7 mouse cellular contexts compared by ENCODE assay signal in genomic region chr15:31315630-31316231, GRCm38 (mm10). TPM values are rescaled to one million over a fixed set of nuclear protein-coding genes. Genes with fewer than 3 reads are reported as not detected.
DNase-seq lines count a peak whose midpoint lies in the region; ATAC-seq lines count a peak whose summit lies in the region.

No protein-coding gene starts in this region.

- no peaks in the 10 kb centered on the region for H3K27me3 ChIP-seq in intestine, embryonic 16.5 days (replicated peaks; ENCODE audit: control insufficient read depth, insufficient read depth, low read length)
- H3K27me3 ChIP-seq in midbrain, embryonic 13.5 days = no peaks in the 10 kb centered on the region

- ATAC-seq in intestine, embryonic 16.5 days = peak; percentile 52
- peak; percentile 90 for ATAC-seq in midbrain, embryonic 13.5 days

- no peaks in the 10 kb centered on the region for H3K9me3 ChIP-seq in intestine, embryonic 16.5 days (ENCODE audit: control insufficient read depth, low read length)
- no peaks in the 10 kb centered on the region for H3K9me3 ChIP-seq in midbrain, embryonic 13.5 days

- intact Hi-C loops in left cerebral cortex, postnatal 25 days (cut with DNase I) = loop anchor here (1.0 to 5.0 kb wide), 2 partner anchors 132 to 272 kb away; no protein-coding TSS in a partner anchor

- no peak overlapping the region for H3K4me3 ChIP-seq in intestine, embryonic 16.5 days (ENCODE audit: low read length)
- H3K4me3 ChIP-seq in midbrain, embryonic 13.5 days (replicated peaks) = no peak overlapping the region

- no peak overlapping the region for H3K27ac ChIP-seq in intestine, embryonic 16.5 days (ENCODE audit: low read length)
- H3K27ac ChIP-seq in midbrain, embryonic 13.5 days = no peak overlapping the region

- no peaks in the 10 kb centered on the region for H3K36me3 ChIP-seq in intestine, embryonic 16.5 days (ENCODE audit: control insufficient read depth, insufficient read depth, low read length)
- no peaks in the 10 kb centered on the region for H3K36me3 ChIP-seq in midbrain, embryonic 13.5 days

- no peaks in the 10 kb centered on the region for H3K4me1 ChIP-seq in intestine, embryonic 16.5 days (ENCODE audit: control insufficient read depth, insufficient read depth, low read length)
- H3K4me1 ChIP-seq in midbrain, embryonic 13.5 days (replicated peaks) = peaks cover 23% of the 10 kb centered on the region

- 6% methylated on average over 5 of the region's 5 CpGs for WGBS in intestine, embryonic 16.5 days
- WGBS in midbrain, embryonic 13.5 days = 4% methylated on average over 5 of the region's 5 CpGs

- H3K9ac ChIP-seq in intestine, embryonic 16.5 days (ENCODE audit: low read depth, low read length) = no peak overlapping the region
- H3K9ac ChIP-seq in midbrain, embryonic 13.5 days (replicated peaks) = no peak overlapping the region

- no peak overlapping the region for H3K4me2 ChIP-seq in intestine, embryonic 16.5 days (ENCODE audit: low read depth, low read length)
- no peak overlapping the region for H3K4me2 ChIP-seq in midbrain, embryonic 13.5 days (replicated peaks)

- peak; percentile 80 to 82 for DNase-seq in adrenal gland, adult 18-20 months (ENCODE audit: low spot score in 2 of 2)
- peak; percentile 90 for DNase-seq in embryo, embryonic 10.5 days (ENCODE audit: low spot score)
- peak; percentile 57 to 82 for DNase-seq in gastrocnemius, postnatal 4 days (ENCODE audit: low spot score in 2 of 2)
- peak; percentile 85 to 91 for DNase-seq in left cerebral cortex, postnatal 25 days (ENCODE audit: low spot score in 2 of 2)
- DNase-seq in spleen, adult 18-20 months = peak; percentile 26 to 68

RNA-seq across cellular contexts. Expression of gene Ankrd33b, which starts 51.8 kb away (rescaled TPM):
- total RNA-seq in adrenal gland, adult 18-20 months (2021) = 1 to 10 TPM; 1.3 to 4.4 TPM
- 1 to 10 TPM; 4.9 to 5.3 TPM for total RNA-seq in gastrocnemius, postnatal 4 days (2021)
- polyA plus RNA-seq in intestine, embryonic 16.5 days (2015; fragmentation: Nextera tagmentation; extraction: Ambion mirVana) = 0.07 and 0.76 TPM in 2 replicates
- 10 to 100 TPM; 56.1 to 61.6 TPM for total RNA-seq in left cerebral cortex, postnatal 25 days (2021)
- polyA plus RNA-seq in midbrain, embryonic 13.5 days (2015; fragmentation: Nextera tagmentation; extraction: Ambion mirVana) = 0.64 and 0.86 TPM in 2 replicates

Comparison
In these comparisons a context has a peak if more than half of its experiments do, and no peak if none do; other contexts are left out.
1. RNA of gene Ankrd33b, which starts 51.8 kb away (total RNA-seq): 56.1 to 61.6 TPM in left cerebral cortex, postnatal 25 days; 4.9 to 5.3 TPM in gastrocnemius, postnatal 4 days and 1.3 to 4.4 TPM in adrenal gland, adult 18-20 months; every median in the first group is over 4 times any median in the second.
2. Peak in every context shown above with its lines, with median percentiles within 50 percentile points of each other: DNase-seq.